Mouse (Mus musculus) liver, adult 2 months (tissue): ENCODE measurements around the gene Vmn2r60. TPM values are rescaled to one million over a fixed set of nuclear protein-coding genes. Genes with fewer than 3 reads are reported as not detected.
"Not testable (repeated sequence)": the region's sequence is repeated elsewhere in the genome, so short reads cannot be mapped to it uniquely, and the experiment has no call there.

ENCODE experiments used
- DNase-seq: peaks from one replicate; pipeline ENCODE4 v3.0.0-alpha.2; 2011; ENCODE audit warnings: low read depth, low spot score; ENCODE audit errors: extremely low read depth
- H3K27ac ChIP-seq: fragments of 200-500 bp; replicated peaks from 2 replicates; pipeline ENCODE4 v1.5.1; 2012; ENCODE audit warnings: low read depth, mild to moderate bottlenecking, control low read depth, inconsistent platforms, low read length; ENCODE audit not compliant: insufficient read depth
- H3K27me3 ChIP-seq: fragments of 200-500 bp; 2 replicates; pipeline ENCODE4 v1.6.1; 2012; ENCODE audit warnings: mild to moderate bottlenecking, moderate library complexity, low read length, inconsistent platforms; ENCODE audit not compliant: control insufficient read depth, insufficient read depth
- H3K36me3 ChIP-seq: fragments of 200-500 bp; 2 replicates; pipeline ENCODE4 v1.6.1; 2012; ENCODE audit warnings: low read length, inconsistent platforms; ENCODE audit not compliant: control insufficient read depth, insufficient read depth
- H3K4me1 ChIP-seq: fragments of 200-500 bp; 2 replicates; pipeline ENCODE4 v1.6.1; 2011; ENCODE audit warnings: low read length; ENCODE audit not compliant: control insufficient read depth, insufficient read depth
- H3K4me3 ChIP-seq: fragments of 200-500 bp; 2 replicates; pipeline ENCODE4 v1.5.1; 2011; ENCODE audit warnings: low read depth, mild to moderate bottlenecking, control low read depth, low read length, moderate library complexity; ENCODE audit not compliant: insufficient read depth
- H3K79me2 ChIP-seq: fragments of 200-500 bp; 2 replicates; pipeline ENCODE4 v1.6.1; 2012; ENCODE audit warnings: inconsistent platforms, mild to moderate bottlenecking, low read length, moderate library complexity; ENCODE audit not compliant: control insufficient read depth, insufficient read depth
- H3K9ac ChIP-seq: fragments of 200-500 bp; 2 replicates; pipeline ENCODE4 v1.6.1; 2012; ENCODE audit warnings: low read depth, mild to moderate bottlenecking, control low read depth, inconsistent platforms, low read length
- CTCF ChIP-seq: fragments of 200-500 bp; IDR thresholded peaks from 2 replicates; pipeline ENCODE4 v1.5.1; 2011; ENCODE audit warnings: low read depth, low read length, control low read depth
- POLR2A ChIP-seq: fragments of 200-500 bp; IDR thresholded peaks from 2 replicates; pipeline ENCODE4 v1.6.1; 2011; ENCODE audit warnings: low read length, control low read depth; ENCODE audit not compliant: insufficient read depth; ENCODE audit errors: extremely low read depth
- WGBS: fragments of 180-500 bp; shearing (Covaris S2); methylation state at CpG from one replicate; pipeline ENCODE4 v1.1.7; 2018; 5-methylcytosine and 5-hydroxymethylcytosine counted together
- polyA plus RNA-seq: library from polyadenylated mRNA; depleted of rRNA; stranded (reverse); fragments of >200 nt; gene quantifications from 2 replicates; pipeline ENCODE4 v1.2.3, GENCODE M21; 2012; rRNA removed
- total RNA-seq: library from RNA; depleted of rRNA; stranded (reverse); fragments of >200 nt; gene quantifications from 2 replicates; pipeline ENCODE4 v1.2.3, GENCODE M21; 2014; rRNA removed

The Vmn2r60 gene
- not detected in 2 replicates for total RNA-seq
- not detected in 2 replicates for polyA plus RNA-seq

DNA sequence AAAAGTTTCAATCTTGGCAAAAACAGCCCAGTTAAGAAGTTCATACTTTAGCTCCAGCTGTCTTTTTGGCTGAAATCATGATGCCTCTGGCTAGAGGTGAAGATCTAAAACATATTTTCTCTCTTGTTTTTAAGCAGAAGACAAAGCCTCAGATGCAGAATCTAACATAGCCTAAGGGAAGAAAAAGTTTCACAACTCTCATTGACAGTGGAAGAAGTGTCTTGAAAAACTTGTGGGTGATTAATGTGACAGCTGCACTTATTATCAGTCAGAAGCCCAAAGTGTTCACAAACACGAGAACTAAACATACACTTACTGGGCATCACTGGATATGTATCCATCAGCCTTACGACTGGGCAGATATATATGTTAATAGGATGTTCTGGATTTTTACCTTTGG lies at the start of gene Vmn2r60:
Gene Vmn2r60 (plus strand): TSS at position 301 of the 400 bp plus-strand sequence.
- Histone ChIP-seq H3K9ac (no peak within 1 kb of the TSS), H3K4me3 (no peak within 1 kb of the TSS), H3K79me2 (no peaks in the 10 kb centered on the region), H3K27me3 (no peaks in the 10 kb centered on the region), H3K27ac (no peak within 1 kb of the TSS), H3K36me3 (no peaks in the 10 kb centered on the region), H3K4me1 (no peaks in the 10 kb centered on the region)
- TF ChIP-seq CTCF (no peak), POLR2A (no peak)
- WGBS: 64% methylated on average over 2 of the region's 2 CpGs
- DNase-seq: no peak

- Histone ChIP-seq H3K27ac (no peak within 1 kb of the TSS), H3K36me3 (no peaks in the 10 kb centered on the region), H3K9ac (no peak within 1 kb of the TSS), H3K4me3 (no peak within 1 kb of the TSS), H3K27me3 (no peaks in the 10 kb centered on the region), H3K79me2 (no peaks in the 10 kb centered on the region), H3K4me1 (no peaks in the 10 kb centered on the region)
- DNase-seq: no peak
- TF ChIP-seq CTCF (no peak), POLR2A (no peak)
Observed at GRCm38 (mm10) chr7:42058923-42059322, 48.6 kb upstream of the Vmn2r60 start, which contains the start of gene Vmn2r59. Gene Vmn2r59 (minus strand): TSS chr7:42059023.

GRCm38 (mm10) chr7:42107061-42107460 lies 509 bp upstream of the Vmn2r60 start:
- H3K27me3 ChIP-seq, DNase-seq, H3K79me2 ChIP-seq, H3K4me1 ChIP-seq, H3K36me3 ChIP-seq, H3K27ac ChIP-seq, H3K4me3 ChIP-seq, H3K9ac ChIP-seq: not testable (repeated sequence)
- WGBS: 77% methylated on average over 14 of the region's 14 CpGs

Other genes with a start within 250 kb of the Vmn2r60 start
- not detected in 2 replicates for gene Vmn2r58, start 235.1 kb upstream of the Vmn2r60 start, total RNA-seq
- gene Vmn2r58, start 235.1 kb upstream of the Vmn2r60 start, polyA plus RNA-seq: not detected in 2 replicates
- gene Vmn2r59, start 48.7 kb upstream of the Vmn2r60 start, total RNA-seq: not detected in 2 replicates
- gene Vmn2r59, start 48.7 kb upstream of the Vmn2r60 start, polyA plus RNA-seq: not detected in 2 replicates
- not detected in 2 replicates for gene Vmn2r61, start 152.3 kb downstream of the Vmn2r60 start, total RNA-seq
- not detected in 2 replicates for gene Vmn2r61, start 152.3 kb downstream of the Vmn2r60 start, polyA plus RNA-seq